Mouse (Mus musculus): ENCODE data around the gene Cdh8. TPM values are rescaled to one million over a fixed set of nuclear protein-coding genes. Genes with fewer than 3 reads are reported as not detected.

Gene Cdh8
- total and polyA plus RNA-seq, 2 experiments, result not detected

- H3K79me2 ChIP-seq (ENCODE audit: control insufficient read depth, insufficient read depth, low read length), result no peaks in the 10 kb centered on the region
- WGBS, result 12% methylated on average over 1 of the region's 1 CpGs
- H3K9ac ChIP-seq (ENCODE audit: low read depth, low read length), result no peak overlapping the region
- no peak for DNase-seq (ENCODE audit: extremely low read depth, low read depth, low spot score)
- H3K4me1 ChIP-seq (ENCODE audit: control insufficient read depth, insufficient read depth, low read length), result no peaks in the 10 kb centered on the region
- H3K27me3 ChIP-seq (ENCODE audit: control insufficient read depth, insufficient read depth, low read length), result no peaks in the 10 kb centered on the region
- H3K27ac ChIP-seq (replicated peaks; ENCODE audit: insufficient read depth, low read depth, low read length), result no peak overlapping the region
- no peak overlapping the region for H3K4me3 ChIP-seq (ENCODE audit: insufficient read depth, low read depth, low read length)
- no peaks in the 10 kb centered on the region for H3K36me3 ChIP-seq (ENCODE audit: control insufficient read depth, insufficient read depth, low read length)
- no peak for TF ChIP-seq CTCF (IDR thresholded peaks at IDR 0.05; ENCODE audit: low read depth, low read length)
- no peak for TF ChIP-seq POLR2A (IDR thresholded peaks at IDR 0.05; ENCODE audit: extremely low read depth, insufficient read depth, low read length)
Measured at GRCm38 (mm10) chr8:99339310-99339709, 77.0 kb downstream of the Cdh8 start.

- DNase-seq (ENCODE audit: extremely low read depth, low read depth, low spot score), result no peak
- H3K27me3 ChIP-seq (ENCODE audit: control insufficient read depth, insufficient read depth, low read length), result no peaks in the 10 kb centered on the region
- H3K4me3 ChIP-seq (ENCODE audit: insufficient read depth, low read depth, low read length), result no peak overlapping the region
- 46% methylated on average over 5 of the region's 5 CpGs for WGBS
- no peak overlapping the region for H3K9ac ChIP-seq (ENCODE audit: low read depth, low read length)
- no peaks in the 10 kb centered on the region for H3K79me2 ChIP-seq (ENCODE audit: control insufficient read depth, insufficient read depth, low read length)
- no peak overlapping the region for H3K27ac ChIP-seq (replicated peaks; ENCODE audit: insufficient read depth, low read depth, low read length)
- no peaks in the 10 kb centered on the region for H3K4me1 ChIP-seq (ENCODE audit: control insufficient read depth, insufficient read depth, low read length)
- TF ChIP-seq CTCF (IDR thresholded peaks at IDR 0.05; ENCODE audit: low read depth, low read length) (no peak), POLR2A (IDR thresholded peaks at IDR 0.05; ENCODE audit: extremely low read depth, insufficient read depth, low read length) (no peak)
- H3K36me3 ChIP-seq (ENCODE audit: control insufficient read depth, insufficient read depth, low read length), result no peaks in the 10 kb centered on the region
Measured at GRCm38 (mm10) chr8:99327559-99327958, 88.7 kb downstream of the Cdh8 start.

DNA sequence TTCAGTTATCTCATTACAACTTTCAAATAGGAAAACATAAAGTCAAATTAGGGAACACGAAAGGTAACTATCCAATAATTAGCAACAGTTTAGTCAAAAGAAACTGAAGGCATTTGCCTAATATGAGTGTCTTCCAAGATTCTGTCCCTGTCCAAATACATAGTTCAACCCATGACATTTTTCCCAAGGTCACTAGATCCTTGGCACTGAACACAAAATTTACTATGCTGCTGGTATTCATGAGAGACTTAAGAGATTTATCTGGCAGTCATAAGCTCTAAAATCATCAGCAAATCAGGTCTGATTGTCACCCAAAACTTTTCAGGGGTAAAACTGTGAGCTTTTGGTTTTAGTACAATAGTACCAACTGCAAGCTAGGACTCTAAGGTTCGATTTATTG lies 101.7 kb downstream of the Cdh8 start:
- H3K9ac ChIP-seq (ENCODE audit: low read depth, low read length), result no peak overlapping the region
- no peaks in the 10 kb centered on the region for H3K79me2 ChIP-seq (ENCODE audit: control insufficient read depth, insufficient read depth, low read length)
- no peak overlapping the region for H3K27ac ChIP-seq (replicated peaks; ENCODE audit: insufficient read depth, low read depth, low read length)
- no peak overlapping the region for H3K4me3 ChIP-seq (ENCODE audit: insufficient read depth, low read depth, low read length)
- DNase-seq (ENCODE audit: extremely low read depth, low read depth, low spot score), result no peak
- no peaks in the 10 kb centered on the region for H3K36me3 ChIP-seq (ENCODE audit: control insufficient read depth, insufficient read depth, low read length)
- no peak for TF ChIP-seq POLR2A (IDR thresholded peaks at IDR 0.05; ENCODE audit: extremely low read depth, insufficient read depth, low read length)
- TF ChIP-seq CTCF (IDR thresholded peaks at IDR 0.05; ENCODE audit: low read depth, low read length), result no peak
- WGBS, result 69% methylated on average over 2 of the region's 2 CpGs
- H3K4me1 ChIP-seq (ENCODE audit: control insufficient read depth, insufficient read depth, low read length), result no peaks in the 10 kb centered on the region
- no peaks in the 10 kb centered on the region for H3K27me3 ChIP-seq (ENCODE audit: control insufficient read depth, insufficient read depth, low read length)

DNA sequence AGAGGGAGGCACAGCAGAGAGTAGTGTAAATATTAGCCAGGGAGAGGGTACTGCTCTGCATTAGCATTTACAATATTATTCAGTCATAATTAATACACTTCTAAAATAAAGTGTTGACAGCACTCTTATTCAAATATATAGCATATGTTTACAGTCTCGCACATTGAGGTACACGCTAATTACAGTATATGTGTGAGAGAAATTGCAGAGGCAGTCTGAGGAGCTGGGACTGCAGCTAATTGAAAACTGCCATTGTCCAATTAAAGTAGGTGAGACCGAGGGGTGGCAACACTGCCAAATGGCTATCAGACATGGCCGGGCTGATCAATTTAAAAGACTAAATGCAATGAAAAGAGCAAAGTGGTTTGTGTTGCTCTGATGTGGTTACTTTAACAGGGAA lies 112.1 kb downstream of the Cdh8 start:
- WGBS, result 94% methylated on average over 4 of the region's 4 CpGs
- no peak overlapping the region for H3K9ac ChIP-seq (ENCODE audit: low read depth, low read length)
- no peak overlapping the region for H3K27ac ChIP-seq (replicated peaks; ENCODE audit: insufficient read depth, low read depth, low read length)
- no peaks in the 10 kb centered on the region for H3K36me3 ChIP-seq (ENCODE audit: control insufficient read depth, insufficient read depth, low read length)
- H3K4me1 ChIP-seq (ENCODE audit: control insufficient read depth, insufficient read depth, low read length), result no peaks in the 10 kb centered on the region
- DNase-seq (ENCODE audit: extremely low read depth, low read depth, low spot score), result no peak
- H3K79me2 ChIP-seq (ENCODE audit: control insufficient read depth, insufficient read depth, low read length), result no peaks in the 10 kb centered on the region
- no peak overlapping the region for H3K4me3 ChIP-seq (ENCODE audit: insufficient read depth, low read depth, low read length)
- no peak for TF ChIP-seq POLR2A (IDR thresholded peaks at IDR 0.05; ENCODE audit: extremely low read depth, insufficient read depth, low read length)
- TF ChIP-seq CTCF (IDR thresholded peaks at IDR 0.05; ENCODE audit: low read depth, low read length), result no peak
- H3K27me3 ChIP-seq (ENCODE audit: control insufficient read depth, insufficient read depth, low read length), result no peaks in the 10 kb centered on the region

DNA sequence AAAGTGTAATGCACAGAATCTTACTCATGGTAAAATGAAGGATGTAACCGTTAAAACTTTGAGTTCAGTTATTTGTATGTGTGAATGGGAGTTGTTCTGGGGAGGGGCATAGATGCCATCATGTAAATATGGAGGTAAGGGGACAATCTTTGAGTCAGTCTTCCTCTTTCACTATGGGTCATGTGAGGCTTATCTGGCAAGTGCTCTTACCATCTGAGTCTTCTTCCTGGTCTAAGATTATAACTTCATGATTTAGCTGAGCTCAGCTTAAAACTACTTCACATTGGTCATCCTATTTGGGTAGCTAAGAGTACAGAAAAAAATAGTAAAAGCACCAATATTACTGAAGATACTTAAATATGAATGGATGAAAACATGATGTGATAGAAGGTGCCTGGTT lies 126.1 kb downstream of the Cdh8 start:
- no peaks in the 10 kb centered on the region for H3K4me1 ChIP-seq (ENCODE audit: control insufficient read depth, insufficient read depth, low read length)
- H3K9ac ChIP-seq (ENCODE audit: low read depth, low read length), result no peak overlapping the region
- TF ChIP-seq POLR2A (IDR thresholded peaks at IDR 0.05; ENCODE audit: extremely low read depth, insufficient read depth, low read length), result no peak
- no peak for TF ChIP-seq CTCF (IDR thresholded peaks at IDR 0.05; ENCODE audit: low read depth, low read length)
- no peak overlapping the region for H3K27ac ChIP-seq (replicated peaks; ENCODE audit: insufficient read depth, low read depth, low read length)
- no peaks in the 10 kb centered on the region for H3K27me3 ChIP-seq (ENCODE audit: control insufficient read depth, insufficient read depth, low read length)
- no peaks in the 10 kb centered on the region for H3K36me3 ChIP-seq (ENCODE audit: control insufficient read depth, insufficient read depth, low read length)
- no peak overlapping the region for H3K4me3 ChIP-seq (ENCODE audit: insufficient read depth, low read depth, low read length)
- no peak for DNase-seq (ENCODE audit: extremely low read depth, low read depth, low spot score)
- no peaks in the 10 kb centered on the region for H3K79me2 ChIP-seq (ENCODE audit: control insufficient read depth, insufficient read depth, low read length)
- 80% methylated on average over 1 of the region's 1 CpGs for WGBS

DNA sequence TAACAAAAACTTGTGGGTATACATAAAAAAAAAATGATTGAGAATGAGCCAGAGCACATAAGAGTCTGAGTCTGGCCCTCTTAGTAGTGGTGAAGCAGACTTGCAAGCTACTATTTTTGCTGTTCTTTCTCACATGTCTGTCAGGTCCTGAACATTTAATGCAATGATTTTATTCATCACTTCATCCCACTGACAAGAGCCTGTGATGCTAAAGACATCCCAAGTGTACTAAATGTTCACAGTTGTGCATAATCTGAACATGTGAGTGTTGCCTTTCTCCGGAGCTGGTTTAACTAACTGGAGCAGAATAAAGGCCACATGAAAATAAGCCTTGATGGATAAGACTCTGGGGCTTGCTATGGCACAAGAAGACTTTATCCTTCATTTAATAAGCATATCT lies 131.2 kb downstream of the Cdh8 start:
- H3K4me1 ChIP-seq (ENCODE audit: control insufficient read depth, insufficient read depth, low read length), result no peaks in the 10 kb centered on the region
- WGBS, result 90% methylated on average over 1 of the region's 1 CpGs
- H3K79me2 ChIP-seq (ENCODE audit: control insufficient read depth, insufficient read depth, low read length), result no peaks in the 10 kb centered on the region
- H3K27ac ChIP-seq (replicated peaks; ENCODE audit: insufficient read depth, low read depth, low read length), result no peak overlapping the region
- H3K27me3 ChIP-seq (ENCODE audit: control insufficient read depth, insufficient read depth, low read length), result no peaks in the 10 kb centered on the region
- H3K36me3 ChIP-seq (ENCODE audit: control insufficient read depth, insufficient read depth, low read length), result no peaks in the 10 kb centered on the region
- no peak for DNase-seq (ENCODE audit: extremely low read depth, low read depth, low spot score)
- H3K4me3 ChIP-seq (ENCODE audit: insufficient read depth, low read depth, low read length), result no peak overlapping the region
- no peak overlapping the region for H3K9ac ChIP-seq (ENCODE audit: low read depth, low read length)
- no peak for TF ChIP-seq CTCF (IDR thresholded peaks at IDR 0.05; ENCODE audit: low read depth, low read length)
- TF ChIP-seq POLR2A (IDR thresholded peaks at IDR 0.05; ENCODE audit: extremely low read depth, insufficient read depth, low read length), result no peak
